Mouse (Mus musculus) kidney, postnatal 0 days (tissue): ENCODE measurements around the gene Tedc1. TPM values are rescaled to one million over a fixed set of nuclear protein-coding genes. Genes with fewer than 3 reads are reported as not detected.

Experiments
- ATAC-seq: fragments of 200-750 bp; cut with Nextera tagmentation; replicated peaks from 2 replicates; pipeline ENCODE4 v1.8.0; 2017; ENCODE audit warnings: low read depth, moderate number of reproducible peaks, moderate TSS enrichment, moderate library complexity; ENCODE audit not compliant: low FRiP score
- DNase-seq: peaks from one replicate; pipeline ENCODE4 v3.0.0-alpha.2; 2016; ENCODE audit warnings: low spot score
- H3K27ac ChIP-seq: fragments of 300-500 bp; sonication (generic); 2 replicates; pipeline ENCODE4 v1.5.1; 2014; ENCODE audit warnings: mild to moderate bottlenecking
- H3K27me3 ChIP-seq: fragments of 300-500 bp; sonication (generic); 2 replicates; pipeline ENCODE4 v1.6.1; 2014; ENCODE audit warnings: low read length, mixed read lengths; ENCODE audit not compliant: insufficient read depth
- H3K36me3 ChIP-seq: fragments of 300-500 bp; sonication (generic); 2 replicates; pipeline ENCODE4 v1.6.1; 2014; ENCODE audit warnings: low read length, mixed read lengths; ENCODE audit not compliant: insufficient read depth
- H3K4me1 ChIP-seq: fragments of 300-500 bp; sonication (generic); replicated peaks from 2 replicates; pipeline ENCODE4 v1.6.1; 2014; ENCODE audit warnings: antibody characterized with exemption, low read length, mixed read lengths; ENCODE audit not compliant: insufficient read depth
- H3K4me2 ChIP-seq: fragments of 300-500 bp; sonication (generic); 2 replicates; pipeline ENCODE4 v1.6.1; 2014; ENCODE audit warnings: mild to moderate bottlenecking, low read length, moderate library complexity, mixed read lengths
- H3K4me3 ChIP-seq: fragments of 300-500 bp; sonication (generic); replicated peaks from 2 replicates; pipeline ENCODE4 v1.5.1; 2014; ENCODE audit warnings: low read depth, low read length
- H3K9ac ChIP-seq: fragments of 300-500 bp; sonication (generic); 2 replicates; pipeline ENCODE4 v1.6.1; 2014; ENCODE audit warnings: low read depth, low read length
- H3K9me3 ChIP-seq: fragments of 300-500 bp; sonication (generic); replicated peaks from 2 replicates; pipeline ENCODE4 v1.6.1; 2016; ENCODE audit warnings: low read length, inconsistent platforms, mixed read lengths
- CTCF ChIP-seq: IDR thresholded peaks from 2 replicates; pipeline ENCODE4 v1.5.1; 2016; ENCODE audit warnings: antibody characterized with exemption, low read depth, mild to moderate bottlenecking, moderate library complexity
- WGBS: fragments of 180-500 bp; shearing (Covaris S2); extraction: QIAGEN DNeasy Blood & Tissue Kit; methylation state at CpG from one replicate; pipeline ENCODE4 v1.1.7; 2014; 5-methylcytosine and 5-hydroxymethylcytosine counted together
- polyA plus RNA-seq: library from polyadenylated mRNA; unstranded; fragments of >200 nt; fragmentation: Nextera tagmentation; extraction: Ambion mirVana; gene quantifications from 2 replicates; pipeline ENCODE4 v1.2.1, GENCODE M21; 2015

Gene Tedc1
- polyA plus RNA-seq, 1 experiment from 2014 or later: 14.8 TPM

GRCm38 (mm10) chr12:113148381-113149035, 7.7 kb upstream of the Tedc1 start:
- TF ChIP-seq CTCF: peak; percentile 33; the same call in 1 of the 2 replicates
- H3K27ac ChIP-seq: no peak overlapping the region
- peaks cover 33% of the 10 kb centered on the region; the same call in 1 of the 2 replicates for H3K4me1 ChIP-seq
- ATAC-seq: no peak
- no peak for DNase-seq
- no peak overlapping the region for H3K9ac ChIP-seq
- WGBS: 49% methylated on average over 15 of the region's 16 CpGs
- H3K36me3 ChIP-seq: peaks cover 11% of the 10 kb centered on the region
- no peak overlapping the region for H3K4me2 ChIP-seq
- no peaks in the 10 kb centered on the region for H3K27me3 ChIP-seq
- H3K4me3 ChIP-seq: no peak overlapping the region
- no peaks in the 10 kb centered on the region for H3K9me3 ChIP-seq

- no peaks in the 10 kb centered on the region for H3K27me3 ChIP-seq
- no peak overlapping the region for H3K27ac ChIP-seq
- no peaks in the 10 kb centered on the region for H3K9me3 ChIP-seq
- H3K4me1 ChIP-seq: peaks cover 28% of the 10 kb centered on the region; the same call in 1 of the 2 replicates
- no peak for ATAC-seq
- no peak overlapping the region for H3K4me3 ChIP-seq
- peaks cover 9% of the 10 kb centered on the region for H3K36me3 ChIP-seq
- 74% methylated on average over 4 of the region's 4 CpGs for WGBS
- no peak overlapping the region for H3K9ac ChIP-seq
- TF ChIP-seq CTCF: no peak
- no peak overlapping the region for H3K4me2 ChIP-seq
- DNase-seq: no peak
These were observed 6.9 kb upstream of the Tedc1 start for GRCm38 (mm10) chr12:113149341-113149740.

DNA sequence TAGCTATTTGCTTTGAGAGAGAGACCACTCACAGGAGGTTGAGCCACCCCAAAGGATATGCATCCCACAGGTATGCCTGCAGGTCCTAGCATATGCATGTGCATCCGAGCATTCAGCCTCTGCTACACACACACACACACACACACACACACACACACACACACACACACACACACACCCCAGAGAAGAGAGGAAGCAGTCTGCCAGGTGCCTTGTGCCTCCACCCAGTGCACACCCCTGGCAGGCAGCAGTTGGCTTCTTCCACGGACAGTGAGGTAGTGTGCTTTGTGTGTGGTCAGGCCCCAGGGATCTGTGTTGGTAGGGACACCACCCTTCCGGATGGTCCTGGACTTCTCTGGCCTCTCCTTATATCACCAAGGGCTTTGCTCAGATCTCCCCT, 6.3 kb upstream of the Tedc1 start:
- Histone ChIP-seq H3K4me2 (no peak overlapping the region), H3K4me3 (no peak overlapping the region), H3K27ac (no peak overlapping the region), H3K4me1 (peaks cover 33% of the 10 kb centered on the region; the same call in 1 of the 2 replicates), H3K9ac (no peak overlapping the region), H3K27me3 (no peaks in the 10 kb centered on the region), H3K9me3 (no peaks in the 10 kb centered on the region), H3K36me3 (peaks cover 4% of the 10 kb centered on the region)
- DNase-seq: no peak
- 89% methylated on average over 3 of the region's 3 CpGs for WGBS
- no peak for TF ChIP-seq CTCF
- no peak for ATAC-seq

- no peak for TF ChIP-seq CTCF
- no peak overlapping the region for H3K4me3 ChIP-seq
- H3K4me2 ChIP-seq: no peak overlapping the region
- H3K4me1 ChIP-seq: peaks cover 36% of the 10 kb centered on the region; the same call in 1 of the 2 replicates
- DNase-seq (no peak), ATAC-seq (no peak)
- H3K36me3 ChIP-seq: no peaks in the 10 kb centered on the region
- H3K9me3 ChIP-seq: no peaks in the 10 kb centered on the region
- H3K27ac ChIP-seq: no peak overlapping the region
- H3K9ac ChIP-seq: no peak overlapping the region
- no peaks in the 10 kb centered on the region for H3K27me3 ChIP-seq
- WGBS: 86% methylated on average over 4 of the region's 4 CpGs
These were observed 5.6 kb upstream of the Tedc1 start for GRCm38 (mm10) chr12:113150591-113150990.

DNA sequence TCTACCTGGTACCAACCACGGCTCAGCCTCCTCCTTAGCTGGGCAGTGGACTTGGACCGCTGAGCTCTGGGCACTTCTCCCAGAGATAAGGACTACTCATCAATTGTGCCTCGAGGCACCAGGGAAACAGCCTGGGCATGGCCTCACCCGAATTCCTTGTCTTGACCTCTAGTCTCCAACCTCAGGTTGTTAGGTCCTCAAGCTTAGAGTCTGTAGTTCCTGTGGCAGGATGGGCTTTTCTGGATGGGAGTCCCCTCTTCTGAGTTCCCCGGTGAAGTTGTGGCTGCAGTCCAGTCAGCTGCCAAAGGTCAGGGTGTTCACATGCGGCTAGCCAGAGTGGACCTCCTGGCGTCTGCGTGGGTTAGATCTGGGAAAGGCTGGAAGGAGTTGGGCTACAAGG, 5.2 kb upstream of the Tedc1 start:
- Histone ChIP-seq H3K27ac (no peak overlapping the region), H3K4me2 (peak overlapping the region; percentile 90; the same call in 1 of the 2 replicates), H3K27me3 (no peaks in the 10 kb centered on the region), H3K36me3 (no peaks in the 10 kb centered on the region), H3K9ac (no peak overlapping the region), H3K4me3 (no peak overlapping the region), H3K4me1 (peaks cover 36% of the 10 kb centered on the region; the same call in 1 of the 2 replicates), H3K9me3 (no peaks in the 10 kb centered on the region)
- no peak for TF ChIP-seq CTCF
- DNase-seq (no peak), ATAC-seq (no peak)
- WGBS: 57% methylated on average over 8 of the region's 8 CpGs

DNA sequence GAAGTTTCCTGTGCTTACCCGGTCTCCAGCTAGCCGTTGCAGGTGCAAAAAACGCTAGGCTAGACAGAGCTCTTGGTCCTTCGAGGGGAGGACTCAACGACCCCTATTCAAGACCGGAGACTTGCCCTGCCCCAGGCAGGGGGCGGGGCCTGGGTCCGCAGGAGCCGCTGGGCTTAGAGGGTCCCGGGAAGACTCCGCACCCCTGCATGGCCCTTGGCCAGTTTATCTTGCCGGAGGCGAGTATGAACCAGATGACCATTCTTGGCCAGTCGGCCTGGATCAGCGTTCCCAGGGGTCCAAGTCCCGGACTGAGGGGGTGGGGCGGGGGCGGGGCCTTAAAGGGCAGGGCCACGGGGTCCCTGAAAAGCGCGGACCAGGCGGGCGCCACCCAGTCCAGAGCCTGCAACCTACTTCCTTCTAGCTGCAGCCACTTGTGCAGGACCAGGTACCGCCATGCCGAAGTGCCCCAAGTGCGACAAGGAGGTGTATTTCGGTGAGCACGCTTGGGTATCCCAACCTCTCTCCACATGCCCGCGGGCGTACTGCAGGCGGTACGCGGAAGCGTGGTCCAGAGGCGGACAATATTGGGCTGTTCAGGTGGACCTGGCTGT, 4.5 kb upstream of the Tedc1 start:
- DNase-seq: peak; percentile 31
- no peak for ATAC-seq

More for the DNA sequence above, 4.5 kb upstream of the Tedc1 start:
- Histone ChIP-seq H3K4me2 (peak overlapping the region; percentile 90), H3K9me3 (no peaks in the 10 kb centered on the region), H3K4me1 (peaks cover 32% of the 10 kb centered on the region; the same call in 1 of the 2 replicates), H3K36me3 (no peaks in the 10 kb centered on the region), H3K4me3 (peak overlapping the region; percentile 50), H3K27me3 (no peaks in the 10 kb centered on the region), H3K9ac (peak overlapping the region; percentile 57), H3K27ac (no peak overlapping the region; the same call in 1 of the 2 replicates)
- TF ChIP-seq CTCF: no peak
- under 1% methylated on average over 36 of the region's 36 CpGs for WGBS
